ENCODE assay signal across 34 mouse cellular contexts in the genomic region with DNA sequence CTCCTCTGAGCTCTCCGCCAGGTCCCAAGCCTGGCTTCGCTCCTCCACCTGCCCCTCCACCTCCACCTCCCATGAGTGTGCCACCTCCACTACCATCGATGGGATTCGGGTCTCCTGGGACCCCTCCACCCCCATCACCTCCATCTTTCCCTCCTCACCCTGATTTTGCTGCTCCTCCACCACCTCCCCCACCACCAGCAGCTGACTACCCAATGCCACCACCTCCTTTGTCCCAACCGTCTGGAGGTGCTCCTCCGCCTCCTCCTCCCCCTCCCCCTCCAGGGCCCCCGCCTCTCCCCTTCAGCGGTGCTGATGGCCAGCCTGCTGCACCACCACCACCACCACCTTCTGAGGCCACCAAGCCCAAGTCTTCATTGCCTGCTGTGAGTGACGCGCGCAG. TPM values are rescaled to one million over a fixed set of nuclear protein-coding genes. Genes with fewer than 3 reads are reported as not detected.
"Had no signal": no experiment of that assay in that cellular context is flagged by ENCODE, and none has a peak within 500 bp of the region (broad histone marks: within the 10 kb centered on the region; RNA-seq: fewer than 3 reads in every experiment).

No protein-coding gene starts in this region.

- ATAC-seq: forebrain, embryonic 13.5 days; forebrain, embryonic 14.5 days; forebrain, embryonic 15.5 days; forebrain, embryonic 16.5 days; forebrain, postnatal 0 days had no signal

- H3K9me3 ChIP-seq: embryonic facial prominence, embryonic 10.5 days; embryonic facial prominence, embryonic 12.5 days; embryonic facial prominence, embryonic 13.5 days; embryonic facial prominence, embryonic 15.5 days; forebrain, embryonic 10.5 days; forebrain, embryonic 12.5 days; forebrain, embryonic 13.5 days; forebrain, embryonic 15.5 days had no signal

- H3K9ac ChIP-seq: embryonic facial prominence, embryonic 12.5 days; embryonic facial prominence, embryonic 13.5 days; embryonic facial prominence, embryonic 15.5 days; forebrain, embryonic 12.5 days; forebrain, embryonic 13.5 days; forebrain, embryonic 15.5 days; forebrain, postnatal 0 days had no signal

- DNase-seq: cerebellum, adult 18-20 months; cerebellum, adult 2 months; cerebellum, adult 8-10 months; cerebellum, adult 9-10 months; cerebellum, adult 9-11 months; cerebellum, postnatal 10 days; cerebellum, postnatal 14 days; cerebellum, postnatal 25 days; cerebellum, postnatal 36 days; embryo, embryonic 11 days; forebrain, postnatal 0 days; gastrocnemius, adult 2 months; gastrocnemius, postnatal 10 days; gastrocnemius, postnatal 14 days; gastrocnemius, postnatal 25 days; gastrocnemius, postnatal 36 days; heart, adult 2 months had no signal

- H3K4me3 ChIP-seq: embryonic facial prominence, embryonic 10.5 days; embryonic facial prominence, embryonic 12.5 days; embryonic facial prominence, embryonic 13.5 days; embryonic facial prominence, embryonic 15.5 days; erythroblast, embryonic 14.5 days; forebrain, embryonic 10.5 days; forebrain, embryonic 12.5 days; forebrain, embryonic 13.5 days; forebrain, embryonic 15.5 days; gastrocnemius, adult 2 months; heart, adult 2 months had no signal

- H3K4me2 ChIP-seq: embryonic facial prominence, embryonic 12.5 days; embryonic facial prominence, embryonic 13.5 days; embryonic facial prominence, embryonic 15.5 days; forebrain, embryonic 12.5 days; forebrain, embryonic 13.5 days; forebrain, embryonic 15.5 days had no signal

- H3K27ac ChIP-seq: embryonic facial prominence, embryonic 10.5 days; embryonic facial prominence, embryonic 12.5 days; embryonic facial prominence, embryonic 13.5 days; embryonic facial prominence, embryonic 15.5 days; forebrain, embryonic 10.5 days; forebrain, embryonic 12.5 days; forebrain, embryonic 13.5 days; forebrain, embryonic 15.5 days; gastrocnemius, adult 2 months; heart, adult 2 months had no signal

- H3K27me3 ChIP-seq: embryonic facial prominence, embryonic 12.5 days; embryonic facial prominence, embryonic 13.5 days; embryonic facial prominence, embryonic 15.5 days; forebrain, embryonic 12.5 days; forebrain, embryonic 13.5 days; forebrain, embryonic 15.5 days had no signal

RNA-seq across cellular contexts. Expression of a gene that starts 17.4 kb away (rescaled TPM):
- total RNA-seq: common myeloid progenitor, adult 5-6 weeks; gastrocnemius, adult 18-20 months; gastrocnemius, postnatal 10 days; gastrocnemius, postnatal 14 days; gastrocnemius, postnatal 25 days; granulocyte monocyte progenitor cell, adult 5-6 weeks; heart, adult 2 months had no signal
- polyA plus RNA-seq: erythroblast, embryonic 14.5 days; forebrain, embryonic 11.5 days had no signal

RNA-seq across cellular contexts. Expression of a gene that starts 17.9 kb away (rescaled TPM):
- total RNA-seq: common myeloid progenitor, adult 5-6 weeks; gastrocnemius, adult 18-20 months; gastrocnemius, adult 2 months; gastrocnemius, adult 8-10 months; gastrocnemius, postnatal 10 days; gastrocnemius, postnatal 14 days; gastrocnemius, postnatal 25 days; gastrocnemius, postnatal 36 days; gastrocnemius, postnatal 4 days had no signal
- polyA plus RNA-seq: embryonic facial prominence, embryonic 12.5 days; erythroblast, embryonic 14.5 days had no signal
